Mouse (Mus musculus): Measurements from ENCODE around the gene Tspan5.

The Tspan5 gene

GRCm38 (mm10) chr3:138852982-138853689 is 111.1 kb downstream of the Tspan5 start:
- DNase-seq = no peak

GRCm38 (mm10) chr3:138853996-138854836 is 112.2 kb downstream of the Tspan5 start:
- no peak for DNase-seq

GRCm38 (mm10) chr3:138855387-138855786 is 113.4 kb downstream of the Tspan5 start:
- no peak for DNase-seq

GRCm38 (mm10) chr3:138856946-138857345 is 115.0 kb downstream of the Tspan5 start:
- DNase-seq = no peak

GRCm38 (mm10) chr3:138857805-138858546 is 116.0 kb downstream of the Tspan5 start:
- DNase-seq = peak; percentile 72

- no peak for DNase-seq
Observed at GRCm38 (mm10) chr3:138858649-138859048, 116.7 kb downstream of the Tspan5 start.

- DNase-seq = peak; percentile 86
Observed at GRCm38 (mm10) chr3:138859166-138859565, 117.2 kb downstream of the Tspan5 start.

- peak; percentile 69 for DNase-seq
Observed at GRCm38 (mm10) chr3:138859666-138860065, 117.7 kb downstream of the Tspan5 start.

- no peak for DNase-seq
Observed at GRCm38 (mm10) chr3:138860257-138860760, 118.3 kb downstream of the Tspan5 start.

GRCm38 (mm10) chr3:138861032-138861431 is 119.0 kb downstream of the Tspan5 start:
- no peak for DNase-seq

GRCm38 (mm10) chr3:138861589-138861988 is 119.6 kb downstream of the Tspan5 start:
- no peak for DNase-seq

- no peak for DNase-seq
Observed at GRCm38 (mm10) chr3:138864166-138864648, 122.2 kb downstream of the Tspan5 start.

GRCm38 (mm10) chr3:138865271-138865670 is 123.3 kb downstream of the Tspan5 start:
- peak; percentile 94 for DNase-seq

- no peak for DNase-seq
Observed at GRCm38 (mm10) chr3:138867149-138867848, 125.3 kb downstream of the Tspan5 start.

GRCm38 (mm10) chr3:138868409-138868808 is 126.4 kb downstream of the Tspan5 start:
- DNase-seq = no peak

GRCm38 (mm10) chr3:138875282-138875681 is 133.3 kb downstream of the Tspan5 start:
- DNase-seq = no peak

GRCm38 (mm10) chr3:138875936-138876335 is 133.9 kb downstream of the Tspan5 start:
- DNase-seq = no peak

GRCm38 (mm10) chr3:138876418-138876817 is 134.4 kb downstream of the Tspan5 start:
- no peak for DNase-seq

- peak; percentile 42 for DNase-seq
Observed at GRCm38 (mm10) chr3:138876931-138877361, 135.0 kb downstream of the Tspan5 start.

- DNase-seq = no peak
Observed at GRCm38 (mm10) chr3:138877741-138878140, 135.7 kb downstream of the Tspan5 start.

GRCm38 (mm10) chr3:138880999-138881724 is 139.2 kb downstream of the Tspan5 start:
- DNase-seq = no peak
